Mouse (Mus musculus) left cerebral cortex, adult 18-20 months (tissue): ENCODE data around the gene Olfr1167. TPM values are rescaled to one million over a fixed set of nuclear protein-coding genes. Genes with fewer than 3 reads are reported as not detected.
"Not testable (repeated sequence)": the region's sequence is repeated elsewhere in the genome, so short reads cannot be mapped to it uniquely, and the experiment has no call there.

Experiments used
- DNase-seq, 2 experiments: peaks; one replicate each; pipeline ENCODE4 v3.0.0; 2021 to 2022; ENCODE audit warnings: low spot score in 2 of 2, mixed read lengths in 1 of 2
- long read RNA-seq, 2 experiments: library from polyadenylated mRNA; stranded (forward); transcript quantifications; one replicate each; pipeline ENCODE4 v2.0.0; 2021
- total RNA-seq, 2 experiments: library from RNA; stranded (reverse); gene quantifications; 2 replicates each; pipeline ENCODE4 v1.2.3; 2021

The Olfr1167 gene
- not detected for total RNA-seq
- long read RNA-seq, experiment 1, result 0 reads
- long read RNA-seq, experiment 2, result 0 reads

GRCm38 (mm10) chr2:88155093-88155492 is at the start of gene Olfr1167:
Gene Olfr1167 (minus strand): TSS chr2:88155193.
- not testable (repeated sequence) for DNase-seq

GRCm38 (mm10) chr2:88181580-88181979 is 26.6 kb upstream of the Olfr1167 start, which contains the start of gene Olfr1168:
Gene Olfr1168 (plus strand): TSS chr2:88181880.
- DNase-seq, result no peak

GRCm38 (mm10) chr2:88128172-88128571 is 26.8 kb downstream of the Olfr1167 start, which contains the start of gene Olfr1166:
Gene Olfr1166 (minus strand): TSS chr2:88128272.
- DNase-seq, result no peak

Other genes starting within 250 kb of the Olfr1167 start
- not detected for gene Olfr1155, start 210.1 kb downstream of the Olfr1167 start, total RNA-seq
- gene Olfr1156, start 202.1 kb downstream of the Olfr1167 start, total RNA-seq, result not detected
- not detected for gene Olfr1157, start 186.9 kb downstream of the Olfr1167 start, total RNA-seq
- not detected for gene Olfr74, start 180.5 kb downstream of the Olfr1167 start, total RNA-seq
- not detected for gene Olfr1158, start 165.1 kb downstream of the Olfr1167 start, total RNA-seq
- not detected for gene Olfr1160, start 146.9 kb downstream of the Olfr1167 start, total RNA-seq
- gene Olfr1161, start 132.4 kb downstream of the Olfr1167 start, total RNA-seq, result not detected
- gene Olfr73, start 117.5 kb downstream of the Olfr1167 start, total RNA-seq, result not detected
- gene Olfr1162, start 104.1 kb downstream of the Olfr1167 start, total RNA-seq, result not detected
- gene Olfr1163, start 83.4 kb downstream of the Olfr1167 start, total RNA-seq, result not detected
- not detected for gene Olfr1164, start 61.2 kb downstream of the Olfr1167 start, total RNA-seq
- not detected for gene Olfr1166, start 26.9 kb downstream of the Olfr1167 start, total RNA-seq
- not detected for gene Olfr1168, start 26.7 kb upstream of the Olfr1167 start, total RNA-seq
- not detected for gene Olfr1170, start 73.1 kb upstream of the Olfr1167 start, total RNA-seq
- not detected for gene Olfr1173, start 124.7 kb upstream of the Olfr1167 start, total RNA-seq
- gene Olfr1174-ps, start 159.9 kb upstream of the Olfr1167 start, total RNA-seq, result not detected
- not detected for gene Olfr1175-ps, start 172.0 kb upstream of the Olfr1167 start, total RNA-seq
- not detected for gene Olfr1176, start 181.5 kb upstream of the Olfr1167 start, total RNA-seq
- gene Olfr1177-ps, start 191.3 kb upstream of the Olfr1167 start, total RNA-seq, result not detected
- not detected for gene Olfr1178, start 231.9 kb upstream of the Olfr1167 start, total RNA-seq